Mouse (Mus musculus): ENCODE results near the gene Vma21-ps. TPM values are rescaled to one million over a fixed set of nuclear protein-coding genes. Genes with fewer than 3 reads are reported as not detected.
"Not testable (repeated sequence)": the region's sequence is repeated elsewhere in the genome, so short reads cannot be mapped to it uniquely, and the experiment has no call there.

Gene Vma21-ps
- not detected for total RNA-seq (2021)
- long read RNA-seq, experiment 1: 0 reads
- long read RNA-seq, experiment 2: 0 reads

DNA sequence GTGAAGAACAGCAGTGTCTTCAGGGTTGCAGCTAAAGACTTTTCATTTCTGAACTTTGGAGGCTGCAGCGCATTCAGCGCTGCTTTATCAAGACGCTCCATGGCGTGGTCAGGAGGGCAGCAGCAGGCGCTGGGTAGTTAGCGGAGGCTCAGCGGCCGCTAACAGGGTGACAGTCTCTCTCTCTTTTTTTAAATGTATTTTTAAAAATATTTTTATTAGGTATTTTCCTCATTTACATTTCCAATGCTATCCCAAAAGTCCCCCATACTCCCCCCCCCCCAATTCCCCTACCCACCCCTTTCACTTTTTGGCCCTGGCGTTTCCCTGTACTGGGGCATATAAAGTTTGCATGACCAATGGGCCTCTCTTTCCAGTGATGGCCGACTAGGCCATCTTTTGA is at the start of gene Vma21-ps:
TSS of gene Vma21-ps (minus strand) at position 101 of the 400 bp plus-strand sequence.
- not testable (repeated sequence) for DNase-seq

DNA sequence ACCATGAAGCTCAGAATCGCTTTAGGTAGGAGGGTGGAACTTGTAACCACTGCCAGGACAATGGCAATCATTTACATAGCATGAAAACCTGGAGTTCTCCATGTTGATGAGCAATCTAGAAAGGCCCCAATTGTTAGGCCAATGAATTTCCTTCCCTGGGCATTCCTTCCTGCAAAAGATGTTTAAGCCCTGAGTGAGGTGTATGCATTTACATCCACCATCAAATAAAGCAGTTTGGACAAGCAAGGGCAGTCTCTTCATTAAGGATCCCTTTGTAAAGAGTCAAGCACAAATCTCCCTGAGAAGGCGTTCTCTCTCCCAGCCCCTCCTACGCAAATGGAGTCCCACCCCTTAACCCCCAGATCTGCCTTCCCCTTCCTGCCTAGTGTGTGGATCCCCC is 46.0 kb upstream of the Vma21-ps start:
- DNase-seq: no peak

DNA sequence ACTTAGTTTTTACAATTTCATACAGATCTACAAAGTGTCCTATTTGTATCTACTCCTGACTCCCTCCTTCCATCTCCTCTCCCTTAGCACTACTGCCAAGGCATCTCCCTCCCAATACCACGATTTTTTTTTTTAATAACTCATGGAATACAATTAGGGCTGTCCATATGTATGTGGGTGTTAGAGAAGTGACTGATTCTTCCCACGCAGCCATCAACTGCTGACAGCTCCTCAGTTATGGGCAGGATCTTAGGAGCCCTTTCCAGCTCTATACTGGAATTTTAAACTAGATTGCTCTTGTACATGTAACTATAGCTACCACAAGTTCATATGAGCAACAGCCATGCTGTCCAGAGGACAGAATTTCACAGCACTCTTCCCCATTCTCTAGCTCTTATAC is 33.6 kb upstream of the Vma21-ps start:
- no peak for DNase-seq

DNA sequence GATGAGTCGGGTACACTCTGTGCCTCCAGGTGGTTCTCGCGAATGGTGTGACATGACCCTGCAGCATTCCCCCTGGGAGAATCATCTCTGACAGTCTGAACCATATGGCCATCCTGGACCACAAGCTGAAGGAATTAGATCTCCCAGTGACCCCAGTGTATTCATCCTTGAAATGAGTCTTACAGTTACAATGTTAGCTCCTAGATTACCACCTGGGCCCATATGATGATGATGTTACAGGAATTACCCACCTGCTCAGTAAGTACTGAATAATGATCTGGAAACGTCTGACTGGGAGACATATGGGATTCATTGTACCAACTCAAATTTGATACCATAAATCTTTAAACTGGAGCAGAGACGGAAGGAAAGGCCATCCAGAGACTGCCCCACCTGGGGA is 29.4 kb upstream of the Vma21-ps start:
- DNase-seq: no peak

DNA sequence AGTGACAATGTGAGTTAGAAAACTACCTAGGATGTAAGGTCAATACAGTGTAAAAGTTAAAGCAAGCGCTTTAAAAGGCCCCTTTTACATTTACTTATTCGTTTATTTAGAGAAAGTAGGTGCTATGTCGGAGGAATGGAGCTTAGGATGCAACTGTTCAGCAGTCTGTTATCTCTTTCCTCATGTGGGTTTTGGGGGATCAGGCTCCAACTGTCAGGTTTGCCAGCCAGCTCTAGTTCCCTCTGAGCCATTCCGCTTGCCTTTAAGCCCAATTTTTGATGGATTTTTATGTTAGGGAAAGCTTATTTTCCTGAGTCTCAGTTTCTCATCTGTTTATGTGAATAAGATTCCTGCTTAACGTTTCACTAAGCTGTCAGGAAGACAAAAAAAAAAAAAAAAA is 22.3 kb upstream of the Vma21-ps start:
- DNase-seq: no peak

DNA sequence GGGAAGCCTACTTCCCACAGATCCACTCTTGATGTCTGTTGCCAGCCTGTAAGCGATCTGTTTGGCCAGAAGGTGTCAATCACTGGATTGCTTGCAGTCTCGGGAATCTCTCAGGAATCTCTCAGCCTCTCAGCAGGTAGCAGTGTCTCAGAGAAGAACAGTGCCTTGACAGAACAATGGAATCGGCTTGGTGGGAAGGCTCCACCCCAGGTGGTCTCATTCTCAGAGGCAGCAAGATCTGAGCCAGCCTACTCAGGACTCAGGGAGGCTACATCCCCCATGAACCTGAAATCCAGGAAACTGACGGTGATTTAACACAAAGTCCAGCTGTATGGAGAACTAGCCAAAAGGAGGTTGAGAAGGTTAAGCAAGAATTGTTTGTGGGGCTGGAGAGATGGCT is 20.5 kb upstream of the Vma21-ps start:
- DNase-seq: no peak

DNA sequence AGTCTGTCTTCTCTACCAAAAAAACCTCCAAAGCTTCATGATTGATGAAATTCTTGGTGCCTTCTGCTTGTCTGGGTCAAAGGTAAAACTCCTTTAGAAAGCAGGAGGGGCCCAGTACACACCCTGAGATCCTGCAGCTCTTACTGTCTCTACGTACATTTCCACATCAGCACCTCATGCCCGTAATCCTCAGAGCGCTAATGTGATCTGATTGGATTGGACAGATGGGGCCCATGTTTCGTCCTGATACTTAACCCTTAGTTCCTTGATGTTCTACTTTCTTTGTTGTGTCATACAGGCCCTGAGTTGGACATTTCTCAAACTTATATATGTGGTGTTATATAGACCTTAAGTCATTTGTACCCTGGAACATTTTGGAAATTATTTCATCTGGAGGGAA is 9.6 kb downstream of the Vma21-ps start:
- no peak for DNase-seq

DNA sequence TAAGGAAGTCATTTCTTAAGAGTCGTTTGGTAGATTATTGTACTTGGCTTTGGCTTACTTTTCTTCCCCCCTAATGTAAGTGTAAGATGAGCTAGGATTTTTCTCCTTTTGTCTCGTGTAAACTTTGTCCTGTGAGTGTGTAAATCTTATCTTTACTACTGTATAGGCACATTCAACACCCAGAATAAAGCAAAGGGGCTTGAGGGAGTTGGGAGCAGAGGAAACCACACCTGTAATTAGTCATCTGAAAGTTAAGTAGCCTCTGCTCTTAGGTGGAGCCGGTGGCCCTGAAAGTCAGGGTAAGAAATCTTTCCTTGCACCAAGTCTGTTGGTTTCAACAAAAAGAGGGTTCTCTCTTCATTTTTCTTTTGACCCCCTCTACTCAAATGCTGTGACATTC is 23.6 kb downstream of the Vma21-ps start:
- no peak for DNase-seq

DNA sequence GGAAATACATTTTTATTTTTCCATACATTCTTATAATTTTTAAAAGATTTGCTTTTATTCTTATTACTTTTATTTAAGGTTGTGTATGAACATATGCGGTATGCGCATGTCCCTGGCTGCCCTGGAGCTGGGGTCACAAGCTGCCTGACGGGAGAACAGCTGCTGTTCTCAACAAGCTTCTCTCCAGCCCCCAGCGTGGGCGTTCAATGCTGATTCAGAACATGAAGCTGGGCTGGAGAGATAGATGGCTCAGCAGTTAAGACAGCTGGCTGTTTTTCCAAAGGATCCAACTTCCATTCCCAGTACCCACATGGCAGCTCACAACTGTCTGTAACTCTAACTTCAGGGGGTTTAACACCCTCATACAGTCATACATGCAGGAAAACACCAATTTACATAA is 35.7 kb downstream of the Vma21-ps start:
- DNase-seq: no peak

DNA sequence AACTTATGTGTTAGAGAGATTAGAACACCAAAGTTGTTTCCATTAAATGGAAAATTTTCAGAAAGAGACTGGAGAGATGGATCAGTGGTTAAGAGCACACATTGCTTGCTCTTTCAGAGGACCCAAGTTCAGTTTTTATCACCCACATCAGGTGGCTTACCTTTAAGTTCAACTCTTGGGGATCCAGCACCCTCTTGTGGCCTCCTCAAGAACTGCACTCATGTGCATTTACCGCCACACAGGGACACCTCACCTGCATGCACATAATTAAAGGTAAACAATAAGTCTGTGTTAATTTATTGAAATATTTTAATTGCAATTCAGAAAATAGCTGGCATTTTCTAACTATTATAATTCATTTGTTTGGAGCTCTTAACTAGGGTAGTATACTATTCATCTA is 37.3 kb downstream of the Vma21-ps start:
- DNase-seq: peak; percentile 3

Other genes with a start within 250 kb of the Vma21-ps start
- 10 to 100 TPM; 17.2 to 22.3 TPM for gene Smc2, start 58.0 kb downstream of the Vma21-ps start, total RNA-seq (2021)
- not detected for gene Toporsl, start 99.0 kb upstream of the Vma21-ps start, total RNA-seq (2021)

Data from adrenal gland, postnatal 10 days (tissue).